8 mouse cellular contexts compared by ENCODE assay signal in genomic region chr14:55062626-55063025, GRCm38 (mm10). TPM values are rescaled to one million over a fixed set of nuclear protein-coding genes. Genes with fewer than 3 reads are reported as not detected.
A peak's percentile ranks its signal among the peaks of the same experiment; 100 is the strongest.
DNase-seq lines count a peak whose midpoint lies in the region; ATAC-seq and TF ChIP-seq lines count a peak whose summit lies in the region.

No protein-coding gene starts in this region.

- H3K9me3 ChIP-seq in kidney, embryonic 14.5 days (ENCODE audit: control insufficient read depth, low read length), result no peaks in the 10 kb centered on the region
- H3K9me3 ChIP-seq in hindbrain, embryonic 16.5 days (ENCODE audit: control insufficient read depth, low read length), result no peaks in the 10 kb centered on the region
- no peaks in the 10 kb centered on the region for H3K9me3 ChIP-seq in liver, postnatal 0 days (ENCODE audit: low read length)

- peaks cover 16% of the 10 kb centered on the region; the same call in 1 of the 2 replicates for H3K4me1 ChIP-seq in kidney, embryonic 14.5 days (ENCODE audit: control insufficient read depth, insufficient read depth, low read length)
- peaks cover 35% of the 10 kb centered on the region for H3K4me1 ChIP-seq in hindbrain, embryonic 16.5 days (ENCODE audit: control insufficient read depth, insufficient read depth, low read depth, low read length)
- peaks cover 17% of the 10 kb centered on the region for H3K4me1 ChIP-seq in liver, postnatal 0 days (ENCODE audit: insufficient read depth)

- peak overlapping the region; percentile 33 for H3K4me2 ChIP-seq in kidney, embryonic 14.5 days (replicated peaks; ENCODE audit: low read depth, low read length)
- H3K4me2 ChIP-seq in hindbrain, embryonic 16.5 days (ENCODE audit: low read length), result peak overlapping the region; percentile 24
- H3K4me2 ChIP-seq in liver, postnatal 0 days (ENCODE audit: low read depth, low read length), result peak overlapping the region; percentile 65

- H3K9ac ChIP-seq in kidney, embryonic 14.5 days (ENCODE audit: low read depth, low read length), result peak overlapping the region; percentile 28; the same call in 1 of the 2 replicates
- no peak overlapping the region; the same call in 1 of the 2 replicates for H3K9ac ChIP-seq in hindbrain, embryonic 16.5 days (ENCODE audit: low read depth, low read length)
- H3K9ac ChIP-seq in liver, postnatal 0 days (replicated peaks), result peak overlapping the region; percentile 68

- no peaks in the 10 kb centered on the region for H3K27me3 ChIP-seq in kidney, embryonic 14.5 days (ENCODE audit: control insufficient read depth, insufficient read depth, low read length)
- no peaks in the 10 kb centered on the region for H3K27me3 ChIP-seq in hindbrain, embryonic 16.5 days (replicated peaks; ENCODE audit: control insufficient read depth, insufficient read depth, low read length)
- no peaks in the 10 kb centered on the region for H3K27me3 ChIP-seq in liver, postnatal 0 days (ENCODE audit: insufficient read depth, low read length)

- peaks cover 14% of the 10 kb centered on the region for H3K36me3 ChIP-seq in kidney, embryonic 14.5 days (ENCODE audit: control insufficient read depth, insufficient read depth, low read length)
- H3K36me3 ChIP-seq in hindbrain, embryonic 16.5 days (ENCODE audit: control insufficient read depth, insufficient read depth, low read length), result peaks cover 22% of the 10 kb centered on the region
- no peaks in the 10 kb centered on the region for H3K36me3 ChIP-seq in liver, postnatal 0 days (replicated peaks; ENCODE audit: insufficient read depth, low read length)

- peak; percentile 48 for TF ChIP-seq CTCF in liver, postnatal 0 days (IDR thresholded peaks at IDR 0.05; ENCODE audit: low read depth)

- WGBS in kidney, embryonic 14.5 days, result 17% methylated on average over 17 of the region's 17 CpGs
- WGBS in hindbrain, embryonic 16.5 days, result 18% methylated on average over 17 of the region's 17 CpGs
- 13% methylated on average over 17 of the region's 17 CpGs for WGBS in liver, postnatal 0 days (ENCODE audit: insufficient replicate concordance)

- no peak for TF ChIP-seq EP300 in liver, postnatal 0 days (IDR thresholded peaks at IDR 0.05; ENCODE audit: low read depth)

- no peak overlapping the region for H3K4me3 ChIP-seq in kidney, embryonic 14.5 days (ENCODE audit: low read length)
- H3K4me3 ChIP-seq in hindbrain, embryonic 16.5 days (ENCODE audit: low read length), result no peak overlapping the region
- peak overlapping the region; percentile 37 for H3K4me3 ChIP-seq in liver, postnatal 0 days (ENCODE audit: low read depth, low read length)

- ATAC-seq in kidney, embryonic 14.5 days (ENCODE audit: low FRiP score, low TSS enrichment), result peak; percentile 78
- ATAC-seq in hindbrain, embryonic 16.5 days, result peak; percentile 49
- ATAC-seq in liver, postnatal 0 days, result peak; percentile 99

- no peak overlapping the region for H3K27ac ChIP-seq in kidney, embryonic 14.5 days (ENCODE audit: low read depth, low read length)
- H3K27ac ChIP-seq in hindbrain, embryonic 16.5 days (ENCODE audit: low read depth, low read length), result peak overlapping the region; percentile 45; the same call in 1 of the 2 replicates
- H3K27ac ChIP-seq in liver, postnatal 0 days (ENCODE audit: low read depth), result peak overlapping the region; percentile 52; the same call in 1 of the 2 replicates

- no peak for DNase-seq in kidney, adult 9 months
- peak; percentile 38 for DNase-seq in adrenal gland, postnatal 14 days
- peak; percentile 57 for DNase-seq in embryo, embryonic 11 days
- DNase-seq in liver, postnatal 0 days, result peak; percentile 88
- DNase-seq in thymus, adult 18-20 months, result peak; percentile 32 to 36
- no peak for DNase-seq in kidney, adult 11 months

RNA-seq across cellular contexts. Expression of gene Zfhx2, which starts 29.5 kb away (rescaled TPM):
- 5.8 and 6.4 TPM in 2 replicates for polyA plus RNA-seq in kidney, embryonic 14.5 days (2014; fragmentation: Nextera tagmentation; extraction: Ambion mirVana)
- 7.3 and 9.8 TPM in 2 replicates for total RNA-seq in adrenal gland, postnatal 14 days (2021)
- polyA plus RNA-seq in hindbrain, embryonic 16.5 days (2015; fragmentation: Nextera tagmentation; extraction: Ambion mirVana), result 18.4 and 20.5 TPM in 2 replicates
- 0.78 and 1.0 TPM in 2 replicates for polyA plus RNA-seq in liver, postnatal 0 days (2015; fragmentation: Nextera tagmentation; extraction: Ambion mirVana)

RNA-seq across cellular contexts. Expression of gene Thtpa, which starts 32.0 kb away (rescaled TPM):
- 14.5 and 21.8 TPM in 2 replicates for polyA plus RNA-seq in kidney, embryonic 14.5 days (2014; fragmentation: Nextera tagmentation; extraction: Ambion mirVana)
- 11.3 and 15.8 TPM in 2 replicates for total RNA-seq in adrenal gland, postnatal 14 days (2021)
- polyA plus RNA-seq in hindbrain, embryonic 16.5 days (2015; fragmentation: Nextera tagmentation; extraction: Ambion mirVana), result 34.4 and 36.1 TPM in 2 replicates
- 5.9 and 7.0 TPM in 2 replicates for polyA plus RNA-seq in liver, postnatal 0 days (2015; fragmentation: Nextera tagmentation; extraction: Ambion mirVana)

RNA-seq across cellular contexts. Expression of gene Ap1g2, which starts 43.8 kb away (rescaled TPM):
- polyA plus RNA-seq in kidney, embryonic 14.5 days (2014; fragmentation: Nextera tagmentation; extraction: Ambion mirVana), result 11.4 and 17.8 TPM in 2 replicates
- 26.6 and 36.1 TPM in 2 replicates for total RNA-seq in adrenal gland, postnatal 14 days (2021)
- polyA plus RNA-seq in hindbrain, embryonic 16.5 days (2015; fragmentation: Nextera tagmentation; extraction: Ambion mirVana), result 6.9 and 7.7 TPM in 2 replicates
- polyA plus RNA-seq in liver, postnatal 0 days (2015; fragmentation: Nextera tagmentation; extraction: Ambion mirVana), result 7.8 and 9.6 TPM in 2 replicates

RNA-seq across cellular contexts. Expression of gene Ngdn, which starts 47.4 kb away (rescaled TPM):
- polyA plus RNA-seq in kidney, embryonic 14.5 days (2014; fragmentation: Nextera tagmentation; extraction: Ambion mirVana), result 80.8 and 109 TPM in 2 replicates
- 34.5 and 39.2 TPM in 2 replicates for total RNA-seq in adrenal gland, postnatal 14 days (2021)
- 48.2 and 50.6 TPM in 2 replicates for polyA plus RNA-seq in hindbrain, embryonic 16.5 days (2015; fragmentation: Nextera tagmentation; extraction: Ambion mirVana)
- polyA plus RNA-seq in liver, postnatal 0 days (2015; fragmentation: Nextera tagmentation; extraction: Ambion mirVana), result 30.6 and 32.0 TPM in 2 replicates

RNA-seq across cellular contexts. Expression of gene Jph4, which starts 54.1 kb away (rescaled TPM):
- polyA plus RNA-seq in kidney, embryonic 14.5 days (2014; fragmentation: Nextera tagmentation; extraction: Ambion mirVana), result 0.43 and 0.55 TPM in 2 replicates
- total RNA-seq in adrenal gland, postnatal 14 days (2021), result 3.3 and 5.9 TPM in 2 replicates
- polyA plus RNA-seq in hindbrain, embryonic 16.5 days (2015; fragmentation: Nextera tagmentation; extraction: Ambion mirVana), result 31.8 and 32.3 TPM in 2 replicates
- polyA plus RNA-seq in liver, postnatal 0 days (2015; fragmentation: Nextera tagmentation; extraction: Ambion mirVana), result not detected in 2 replicates

Comparison
In these comparisons a context has a peak if more than half of its experiments do, and no peak if none do; other contexts are left out.
1. ATAC-seq: peak in every context shown above with its lines; median percentile 99 in liver, postnatal 0 days; 78 in kidney, embryonic 14.5 days; 49 in hindbrain, embryonic 16.5 days.
2. DNase-seq: peak in adrenal gland, postnatal 14 days (single experiment), embryo, embryonic 11 days (single experiment), liver, postnatal 0 days (single experiment) and thymus, adult 18-20 months (2 of 2); none in kidney, adult 9 months (single experiment) and kidney, adult 11 months (single experiment).
3. Peak in every context shown above with its lines, with median percentiles within 50 percentile points of each other: H3K4me2 ChIP-seq.